Mouse (Mus musculus): ENCODE data around the gene Ncaph. TPM values are rescaled to one million over a fixed set of nuclear protein-coding genes. Genes with fewer than 3 reads are reported as not detected.

Ncaph gene
- total and polyA plus RNA-seq, 3 experiments = 37.5 to 49.4 TPM; not detected in 1

- Histone ChIP-seq H3K4me3 (ENCODE audit: control insufficient read depth in 1 of 2, insufficient read depth in 1 of 2, low read depth in 2 of 2, low read length in 2 of 2) (no peak overlapping the region), H3K79me2 (ENCODE audit: control insufficient read depth, insufficient read depth, low read length, poor library complexity) (no peaks in the 10 kb centered on the region), H3K27ac (ENCODE audit: control insufficient read depth, low read depth, low read length) (no peak overlapping the region), H3K9ac (ENCODE audit: control insufficient read depth, low read depth, low read length, poor library complexity, severe bottlenecking) (no peak overlapping the region), H3K4me1 (ENCODE audit: control insufficient read depth in 1 of 2, insufficient read depth in 2 of 2, low read length in 2 of 2) (no peaks in the 10 kb centered on the region), H3K36me3 (ENCODE audit: control insufficient read depth in 1 of 2, insufficient read depth in 2 of 2, low read length in 2 of 2) (no peaks in the 10 kb centered on the region), H3K9me3 (replicated peaks; ENCODE audit: insufficient read depth, low read length) (no peaks in the 10 kb centered on the region), H3K27me3 (ENCODE audit: control insufficient read depth in 1 of 2, insufficient read depth in 2 of 2, low read length in 2 of 2) (no peaks in the 10 kb centered on the region; a peak in 2 of 4 replicates)
- peak; percentile 2 for DNase-seq (ENCODE audit: low read depth, low spot score)
- no peak for TF ChIP-seq ETS1 (IDR thresholded peaks at IDR 0.05; ENCODE audit: low read depth, low read length)
- TF ChIP-seq POLR2AphosphoS2 (IDR thresholded peaks at IDR 0.05; ENCODE audit: low read length) = no peak
- TF ChIP-seq CHD1 (IDR thresholded peaks at IDR 0.05; ENCODE audit: low read depth, low read length) = no peak
- no peak for TF ChIP-seq MXI1 (IDR thresholded peaks at IDR 0.05; ENCODE audit: low read depth, low read length)
Measured at GRCm38 (mm10) chr2:127165675-127166074, 31.9 kb upstream of the Ncaph start.

- Histone ChIP-seq H3K4me3 (ENCODE audit: control insufficient read depth in 1 of 2, insufficient read depth in 1 of 2, low read depth in 2 of 2, low read length in 2 of 2) (no peak overlapping the region), H3K4me1 (ENCODE audit: control insufficient read depth in 1 of 2, insufficient read depth in 2 of 2, low read length in 2 of 2) (peaks cover 2 to 18% of the 10 kb centered on the region in 2 experiments; a peak in 3 of 4 replicates), H3K9ac (ENCODE audit: control insufficient read depth, low read depth, low read length, poor library complexity, severe bottlenecking) (no peak overlapping the region), H3K27me3 (ENCODE audit: control insufficient read depth in 1 of 2, insufficient read depth in 2 of 2, low read length in 2 of 2) (no peaks in the 10 kb centered on the region), H3K36me3 (ENCODE audit: control insufficient read depth in 1 of 2, insufficient read depth in 2 of 2, low read length in 2 of 2) (peaks cover 0 to 6% of the 10 kb centered on the region in 2 experiments; a peak in 2 of 4 replicates), H3K27ac (ENCODE audit: control insufficient read depth, low read depth, low read length) (no peak overlapping the region), H3K79me2 (ENCODE audit: control insufficient read depth, insufficient read depth, low read length, poor library complexity) (peaks cover 14% of the 10 kb centered on the region), H3K9me3 (replicated peaks; ENCODE audit: insufficient read depth, low read length) (no peaks in the 10 kb centered on the region)
- no peak for TF ChIP-seq USF2 (IDR thresholded peaks at IDR 0.05; ENCODE audit: borderline replicate concordance in 1 of 2, insufficient read depth in 1 of 2, low read depth in 1 of 2, low read length in 2 of 2)
- TF ChIP-seq TBP (IDR thresholded peaks at IDR 0.05; ENCODE audit: low read depth, low read length) = no peak
- no peak for TF ChIP-seq KAT2A (conservative IDR thresholded peaks at IDR 0.05; ENCODE audit: low read depth, low read length)
- no peak for TF ChIP-seq ZKSCAN1 (IDR thresholded peaks at IDR 0.05; ENCODE audit: low read depth, low read length)
- no peak for TF ChIP-seq HCFC1 (IDR thresholded peaks at IDR 0.05; ENCODE audit: low read depth, low read length)
- no peak for TF ChIP-seq RAD21 (IDR thresholded peaks at IDR 0.05; ENCODE audit: low read depth, low read length)
- TF ChIP-seq UBTF (IDR thresholded peaks at IDR 0.05; ENCODE audit: borderline replicate concordance, insufficient read depth, low read depth, low read length) = no peak
- TF ChIP-seq MAFK (IDR thresholded peaks at IDR 0.05; ENCODE audit: borderline replicate concordance, low read depth, low read length) = no peak
- no peak for TF ChIP-seq ZNF384 (IDR thresholded peaks at IDR 0.05; ENCODE audit: low read depth, low read length)
- no peak for TF ChIP-seq ZMIZ1 (IDR thresholded peaks at IDR 0.05; ENCODE audit: low read depth, low read length)
- no peak for TF ChIP-seq MEF2A (IDR thresholded peaks at IDR 0.05; ENCODE audit: extremely low read depth, insufficient replicate concordance, low read depth, low read length, poor library complexity, severe bottlenecking)
- TF ChIP-seq TCF12 (IDR thresholded peaks at IDR 0.05; ENCODE audit: low read depth, low read length) = no peak
- TF ChIP-seq ETS1 (IDR thresholded peaks at IDR 0.05; ENCODE audit: low read depth, low read length) = no peak
- no peak for TF ChIP-seq MYB (IDR thresholded peaks at IDR 0.05; ENCODE audit: low read depth, low read length)
- TF ChIP-seq POLR2AphosphoS2 (IDR thresholded peaks at IDR 0.05; ENCODE audit: low read length) = no peak
- TF ChIP-seq TAL1 (IDR thresholded peaks at IDR 0.05; ENCODE audit: low read length) = no peak
- no peak for TF ChIP-seq MAX (IDR thresholded peaks at IDR 0.05; ENCODE audit: low read length)
- TF ChIP-seq ZC3H11A (IDR thresholded peaks at IDR 0.05; ENCODE audit: low read depth, low read length) = no peak
- TF ChIP-seq MYC (IDR thresholded peaks at IDR 0.05; ENCODE audit: low read depth, low read length) = no peak
- no peak for TF ChIP-seq BHLHE40 (IDR thresholded peaks at IDR 0.05; ENCODE audit: borderline replicate concordance, low read depth, low read length)
- no peak for DNase-seq (ENCODE audit: low read depth, low spot score)
Measured at GRCm38 (mm10) chr2:127145699-127146098, 11.9 kb upstream of the Ncaph start.

Data from MEL (cell line).